Mouse (Mus musculus) forebrain, embryonic 14.5 days (tissue): ENCODE data around the gene Adarb1. TPM values are rescaled to one million over a fixed set of nuclear protein-coding genes. Genes with fewer than 3 reads are reported as not detected.

Experiments used
- ATAC-seq: fragments of 200-750 bp; cut with Nextera tagmentation; 2 replicates; pipeline ENCODE4 v1.8.0; 2017; ENCODE audit warnings: mild to moderate bottlenecking, moderate library complexity
- DNase-seq: peaks from one replicate; pipeline ENCODE4 v3.0.0-alpha.2; 2015; ENCODE audit warnings: low spot score
- H3K27ac ChIP-seq: fragments of 300-500 bp; sonication (generic); 2 replicates; pipeline ENCODE4 v1.5.1; 2014; ENCODE audit warnings: low read depth, mild to moderate bottlenecking, control low read depth, low read length, moderate library complexity
- H3K27me3 ChIP-seq: fragments of 300-500 bp; sonication (generic); replicated peaks from 2 replicates; pipeline ENCODE4 v1.6.1; 2014; ENCODE audit warnings: low read length, control low read depth, mixed read lengths; ENCODE audit not compliant: control insufficient read depth, insufficient read depth
- H3K36me3 ChIP-seq: fragments of 300-500 bp; sonication (generic); 2 replicates; pipeline ENCODE4 v1.6.1; 2014; ENCODE audit warnings: low read length, control low read depth; ENCODE audit not compliant: control insufficient read depth, insufficient read depth
- H3K4me1 ChIP-seq: fragments of 300-500 bp; sonication (generic); 2 replicates; pipeline ENCODE4 v1.6.1; 2014; ENCODE audit warnings: antibody characterized with exemption, low read length, control low read depth; ENCODE audit not compliant: control insufficient read depth, insufficient read depth
- H3K4me2 ChIP-seq: fragments of 300-500 bp; sonication (generic); 2 replicates; pipeline ENCODE4 v1.6.1; 2014; ENCODE audit warnings: mild to moderate bottlenecking, control low read depth, low read length
- H3K4me3 ChIP-seq: fragments of 300-500 bp; sonication (generic); 2 replicates; pipeline ENCODE4 v1.5.1; 2014; ENCODE audit warnings: low read depth, low read length, control low read depth
- H3K9ac ChIP-seq: fragments of 300-500 bp; sonication (generic); 2 replicates; pipeline ENCODE4 v1.6.1; 2014; ENCODE audit warnings: mild to moderate bottlenecking, low read length, control low read depth, moderate library complexity
- H3K9me3 ChIP-seq: fragments of 300-500 bp; sonication (generic); replicated peaks from 2 replicates; pipeline ENCODE4 v1.6.1; 2016; ENCODE audit warnings: low read length, control low read depth, mixed read lengths; ENCODE audit not compliant: control insufficient read depth
- WGBS: fragments of 180-500 bp; shearing (Covaris S2); extraction: QIAGEN DNeasy Blood & Tissue Kit; methylation state at CpG from one replicate; pipeline ENCODE4 v1.1.7; 2014; 5-methylcytosine and 5-hydroxymethylcytosine counted together
- polyA plus RNA-seq: library from polyadenylated mRNA; unstranded; fragments of >200 nt; fragmentation: Nextera tagmentation; extraction: Ambion mirVana; gene quantifications from 2 replicates; pipeline ENCODE4 v1.2.1, GENCODE M21; 2014

Adarb1 gene
- 7.8 and 10.3 TPM in 2 replicates for polyA plus RNA-seq

GRCm38 (mm10) chr10:77418138-77418537, at the start of gene Adarb1:
Gene Adarb1, minus strand, starts transcription at chr10:77418270.
- 0 out of 2 replicates have a peak, but pooled peaks cover 5% of the 10 kb centered on the region for H3K27me3 ChIP-seq
- peak within 1 kb of the TSS; percentile 96 for H3K4me2 ChIP-seq
- peak within 1 kb of the TSS; percentile 75 for H3K4me3 ChIP-seq
- H3K27ac ChIP-seq, result peak within 1 kb of the TSS; percentile 58
- H3K9me3 ChIP-seq, result no peaks in the 10 kb centered on the region
- under 1% methylated on average over 57 of the region's 57 CpGs for WGBS
- DNase-seq, result peak; percentile 94
- H3K36me3 ChIP-seq, result no peaks in the 10 kb centered on the region
- peak within 1 kb of the TSS; percentile 81 for H3K9ac ChIP-seq
- peaks cover 8% of the 10 kb centered on the region for H3K4me1 ChIP-seq
- ATAC-seq, result peak; percentile 95

- ATAC-seq, result no peak
- Histone ChIP-seq H3K4me2 (no peak overlapping the region), H3K4me1 (no peaks in the 10 kb centered on the region), H3K4me3 (no peak overlapping the region), H3K27ac (no peak overlapping the region), H3K9ac (no peak overlapping the region), H3K27me3 (no peaks in the 10 kb centered on the region), H3K36me3 (no peaks in the 10 kb centered on the region), H3K9me3 (no peaks in the 10 kb centered on the region)
- WGBS, result 88% methylated on average over 6 of the region's 6 CpGs
- no peak for DNase-seq
Measured at GRCm38 (mm10) chr10:77467407-77467806, 49.3 kb upstream of the Adarb1 start.

GRCm38 (mm10) chr10:77465902-77466301, 47.8 kb upstream of the Adarb1 start:
- ATAC-seq (no peak), DNase-seq (no peak)
- Histone ChIP-seq H3K4me2 (no peak overlapping the region), H3K9me3 (no peaks in the 10 kb centered on the region), H3K4me1 (no peaks in the 10 kb centered on the region), H3K36me3 (no peaks in the 10 kb centered on the region), H3K27ac (no peak overlapping the region), H3K4me3 (no peak overlapping the region), H3K9ac (no peak overlapping the region), H3K27me3 (no peaks in the 10 kb centered on the region)
- WGBS, result 89% methylated on average over 5 of the region's 5 CpGs

GRCm38 (mm10) chr10:77464181-77464936, 46.3 kb upstream of the Adarb1 start:
- peak; percentile 29 for DNase-seq
- ATAC-seq, result no peak
- no peak overlapping the region for H3K4me2 ChIP-seq
- H3K36me3 ChIP-seq, result no peaks in the 10 kb centered on the region
- H3K27me3 ChIP-seq, result no peaks in the 10 kb centered on the region
- H3K4me1 ChIP-seq, result no peaks in the 10 kb centered on the region
- H3K9me3 ChIP-seq, result no peaks in the 10 kb centered on the region
- WGBS, result 66% methylated on average over 10 of the region's 10 CpGs
- no peak overlapping the region for H3K27ac ChIP-seq
- no peak overlapping the region for H3K9ac ChIP-seq
- H3K4me3 ChIP-seq, result no peak overlapping the region

- no peak overlapping the region for H3K4me2 ChIP-seq
- 88% methylated on average over 8 of the region's 8 CpGs for WGBS
- no peaks in the 10 kb centered on the region for H3K4me1 ChIP-seq
- DNase-seq (no peak), ATAC-seq (no peak)
- H3K36me3 ChIP-seq, result no peaks in the 10 kb centered on the region
- H3K9me3 ChIP-seq, result no peaks in the 10 kb centered on the region
- no peak overlapping the region for H3K4me3 ChIP-seq
- no peak overlapping the region for H3K27ac ChIP-seq
- no peak overlapping the region for H3K9ac ChIP-seq
- no peaks in the 10 kb centered on the region for H3K27me3 ChIP-seq
Measured at GRCm38 (mm10) chr10:77461161-77461560, 43.1 kb upstream of the Adarb1 start.

- DNase-seq (no peak), ATAC-seq (no peak)
- Histone ChIP-seq H3K9me3 (no peaks in the 10 kb centered on the region), H3K27ac (no peak overlapping the region), H3K27me3 (no peaks in the 10 kb centered on the region), H3K36me3 (no peaks in the 10 kb centered on the region), H3K9ac (no peak overlapping the region), H3K4me2 (no peak overlapping the region), H3K4me1 (no peaks in the 10 kb centered on the region), H3K4me3 (no peak overlapping the region)
- 75% methylated on average over 3 of the region's 3 CpGs for WGBS
Measured at GRCm38 (mm10) chr10:77457701-77458100, 39.6 kb upstream of the Adarb1 start.

- no peaks in the 10 kb centered on the region for H3K36me3 ChIP-seq
- H3K27me3 ChIP-seq, result no peaks in the 10 kb centered on the region
- no peaks in the 10 kb centered on the region for H3K4me1 ChIP-seq
- H3K4me2 ChIP-seq, result no peak overlapping the region
- no peak for ATAC-seq
- no peaks in the 10 kb centered on the region for H3K9me3 ChIP-seq
- 80% methylated on average over 7 of the region's 7 CpGs for WGBS
- H3K27ac ChIP-seq, result no peak overlapping the region
- H3K9ac ChIP-seq, result no peak overlapping the region
- no peak overlapping the region for H3K4me3 ChIP-seq
- no peak for DNase-seq
Measured at GRCm38 (mm10) chr10:77456507-77456906, 38.4 kb upstream of the Adarb1 start.

GRCm38 (mm10) chr10:77455251-77456010, 37.4 kb upstream of the Adarb1 start:
- no peak overlapping the region for H3K4me3 ChIP-seq
- H3K9me3 ChIP-seq, result no peaks in the 10 kb centered on the region
- ATAC-seq (no peak), DNase-seq (no peak)
- 88% methylated on average over 14 of the region's 14 CpGs for WGBS
- no peak overlapping the region for H3K4me2 ChIP-seq
- no peaks in the 10 kb centered on the region for H3K4me1 ChIP-seq
- no peaks in the 10 kb centered on the region for H3K27me3 ChIP-seq
- H3K27ac ChIP-seq, result no peak overlapping the region
- no peak overlapping the region for H3K9ac ChIP-seq
- H3K36me3 ChIP-seq, result no peaks in the 10 kb centered on the region

- Histone ChIP-seq H3K4me1 (no peaks in the 10 kb centered on the region), H3K9me3 (no peaks in the 10 kb centered on the region), H3K4me3 (no peak overlapping the region), H3K27ac (no peak overlapping the region), H3K4me2 (no peak overlapping the region), H3K36me3 (no peaks in the 10 kb centered on the region), H3K9ac (no peak overlapping the region), H3K27me3 (no peaks in the 10 kb centered on the region)
- DNase-seq (no peak), ATAC-seq (no peak)
- 87% methylated on average over 6 of the region's 6 CpGs for WGBS
Measured at GRCm38 (mm10) chr10:77454795-77455194, 36.7 kb upstream of the Adarb1 start.
